Comparison of ENCODE assay signal across 11 mouse cellular contexts in the genomic region with DNA sequence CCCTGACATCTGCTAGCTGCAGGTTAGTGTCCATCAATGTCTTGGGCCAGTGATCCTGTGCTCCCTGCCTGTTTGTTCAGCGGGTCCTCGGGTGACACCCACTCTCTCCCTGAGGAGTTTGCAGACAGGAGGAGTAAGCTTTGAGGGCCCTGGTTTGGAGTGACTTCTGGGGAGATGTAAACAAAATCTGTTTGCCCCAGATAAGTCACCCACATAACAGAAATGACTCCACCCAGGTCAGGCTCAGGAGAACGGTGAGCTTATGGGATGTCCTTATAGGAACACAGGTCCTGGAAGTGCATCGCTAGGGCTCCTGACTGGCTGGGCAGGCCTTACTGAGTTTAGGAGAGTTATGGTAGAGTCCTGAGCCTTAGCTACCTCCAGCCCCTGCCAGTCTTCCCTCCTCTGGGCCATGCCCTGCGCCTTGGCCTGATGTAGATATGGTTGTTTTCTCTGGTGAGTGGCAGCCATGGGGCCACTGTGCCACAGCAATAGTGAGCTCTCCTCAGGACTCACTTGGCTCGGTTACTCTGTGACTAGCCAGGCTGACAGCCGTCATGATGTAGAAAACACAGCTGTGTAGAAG. TPM values are rescaled to one million over a fixed set of nuclear protein-coding genes. Genes with fewer than 3 reads are reported as not detected.
DNase-seq lines count a peak whose midpoint lies in the region; ATAC-seq and TF ChIP-seq lines count a peak whose summit lies in the region.
"Had no signal": no experiment of that assay in that cellular context is flagged by ENCODE, and none has a peak within 500 bp of the region (broad histone marks: within the 10 kb centered on the region; RNA-seq: fewer than 3 reads in every experiment).

No protein-coding gene starts in this region.

- H3K4me2 ChIP-seq in liver, embryonic 14.5 days (ENCODE audit: low read depth), result peak overlapping the region; percentile 99
- H3K4me2 ChIP-seq in stomach, postnatal 0 days (replicated peaks; ENCODE audit: low read depth), result no peak overlapping the region

- H3K9ac ChIP-seq in liver, embryonic 14.5 days (replicated peaks), result peak overlapping the region; percentile 99
- peak overlapping the region; percentile 38; the same call in 1 of the 2 replicates for H3K9ac ChIP-seq in stomach, postnatal 0 days (ENCODE audit: low read length)

- no peak overlapping the region for H3K4me3 ChIP-seq in gastrocnemius, adult 2 months
- peak overlapping the region; percentile 69 to 100 for H3K4me3 ChIP-seq in liver, embryonic 14.5 days (ENCODE audit: insufficient read depth in 1 of 2, low read depth in 2 of 2, low read length in 2 of 2)
- no peak overlapping the region for H3K4me3 ChIP-seq in stomach, postnatal 0 days (ENCODE audit: low read depth, low read length)
- H3K4me3 ChIP-seq: midbrain, embryonic 12.5 days had no signal

- H3K27me3 ChIP-seq in liver, embryonic 14.5 days (ENCODE audit: control insufficient read depth, insufficient read depth, low read length), result no peaks in the 10 kb centered on the region
- no peaks in the 10 kb centered on the region for H3K27me3 ChIP-seq in stomach, postnatal 0 days (ENCODE audit: control insufficient read depth, insufficient read depth, low read length)
- H3K27me3 ChIP-seq: midbrain, embryonic 12.5 days had no signal

- peaks cover 67 to 69% of the 10 kb centered on the region in 2 experiments for H3K4me1 ChIP-seq in liver, embryonic 14.5 days (replicated peaks; ENCODE audit: control insufficient read depth in 2 of 2, insufficient read depth in 2 of 2, low read length in 1 of 2)
- peaks cover 2% of the 10 kb centered on the region; the same call in 1 of the 2 replicates for H3K4me1 ChIP-seq in stomach, postnatal 0 days (replicated peaks; ENCODE audit: control insufficient read depth, insufficient read depth)

- ATAC-seq in liver, embryonic 14.5 days (ENCODE audit: insufficient read depth), result peak; percentile 83
- no peak for ATAC-seq in stomach, postnatal 0 days (ENCODE audit: low FRiP score, low TSS enrichment)

- WGBS in liver, embryonic 14.5 days (ENCODE audit: insufficient replicate concordance), result 14% methylated on average over 7 of the region's 7 CpGs
- WGBS in stomach, postnatal 0 days, result 48% methylated on average over 7 of the region's 7 CpGs

- peaks cover 27% of the 10 kb centered on the region for H3K36me3 ChIP-seq in liver, embryonic 14.5 days (replicated peaks; ENCODE audit: control insufficient read depth, insufficient read depth, low read depth)
- peaks cover 10% of the 10 kb centered on the region; the same call in 1 of the 2 replicates for H3K36me3 ChIP-seq in stomach, postnatal 0 days (ENCODE audit: control insufficient read depth, insufficient read depth, low read length)

- no peaks in the 10 kb centered on the region for H3K9me3 ChIP-seq in liver, embryonic 14.5 days (ENCODE audit: control insufficient read depth, low read length)
- no peaks in the 10 kb centered on the region for H3K9me3 ChIP-seq in stomach, postnatal 0 days (ENCODE audit: control insufficient read depth, low read length)
- H3K9me3 ChIP-seq: midbrain, embryonic 12.5 days had no signal

- DNase-seq in gastrocnemius, adult 2 months, result no peak
- no peak for DNase-seq in gastrocnemius, adult 8-10 months (ENCODE audit: low spot score in 2 of 2)
- peak; percentile 72 for DNase-seq in spleen, adult 12 weeks (ENCODE audit: low spot score)
- DNase-seq in spleen, adult 18-20 months, result no peak
- DNase-seq in liver, embryonic 14.5 days (ENCODE audit: low read depth in 3 of 3, low spot score in 3 of 3), result peak; percentile 95 to 97 (median 95)
- no peak for DNase-seq in stomach, postnatal 0 days (ENCODE audit: low spot score)
- DNase-seq in embryo, embryonic 11 days, result no peak
- no peak for DNase-seq in urinary bladder, adult 2 months (ENCODE audit: low spot score)
- DNase-seq: cerebellum, adult 8-10 months had no signal

- intact Hi-C loops in gastrocnemius, adult 2 months (cut with DNase I), result no loop called here

- H3K27ac ChIP-seq in gastrocnemius, adult 2 months, result peak overlapping the region; percentile 28
- H3K27ac ChIP-seq in liver, embryonic 14.5 days, result peak overlapping the region; percentile 100
- no peak overlapping the region for H3K27ac ChIP-seq in stomach, postnatal 0 days (replicated peaks)
- H3K27ac ChIP-seq: midbrain, embryonic 12.5 days had no signal

- peak; percentile 97 for TF ChIP-seq EP300 in liver, embryonic 14.5 days (IDR thresholded peaks at IDR 0.05; ENCODE audit: low read depth)
- no peak for TF ChIP-seq EP300 in stomach, postnatal 0 days (optimal IDR thresholded peaks at IDR 0.05)

- no peak for TF ChIP-seq CTCF in gastrocnemius, adult 2 months (IDR thresholded peaks at IDR 0.05)
- TF ChIP-seq CTCF in liver, embryonic 14.5 days (IDR thresholded peaks at IDR 0.05; ENCODE audit: low read depth), result no peak
- TF ChIP-seq CTCF in stomach, postnatal 0 days (IDR thresholded peaks at IDR 0.05; ENCODE audit: low read depth), result no peak

RNA-seq across cellular contexts. Expression of a gene that starts 3.4 kb away (rescaled TPM):
- 10 to 100 TPM; 11.3 to 18.5 TPM for total RNA-seq in gastrocnemius, adult 2 months (2021)
- total RNA-seq in gastrocnemius, adult 8-10 months (2022), result 10 to 100 TPM; 11.3 to 12.5 (median 11.7) TPM
- polyA plus RNA-seq in liver, embryonic 14.5 days (2012; rRNA removed), result 76.1 and 82.4 TPM in 2 replicates
- polyA plus RNA-seq in liver, embryonic 14.5 days (2014; fragmentation: Nextera tagmentation; extraction: Ambion mirVana), result 34.7 and 44.5 TPM in 2 replicates
- 17.7 and 23.0 TPM in 2 replicates for polyA plus RNA-seq in stomach, postnatal 0 days (2015; fragmentation: Nextera tagmentation; extraction: Ambion mirVana)
- polyA plus RNA-seq in urinary bladder, adult 2 months (2012; rRNA removed), result 33.0 and 37.4 TPM in 2 replicates

RNA-seq across cellular contexts. Expression of a gene that starts 3.4 kb away (rescaled TPM):
- total RNA-seq in gastrocnemius, adult 2 months (2021), result 10 to 100 TPM; 13.5 to 20.0 TPM
- total RNA-seq in gastrocnemius, adult 8-10 months (2022), result 10 to 100 TPM in 3 of 4 experiments, 1 to 10 TPM in 1; 6.2 to 19.0 (median 14.5) TPM
- polyA plus RNA-seq in liver, embryonic 14.5 days (2012; rRNA removed), result 196 and 215 TPM in 2 replicates
- 178 and 181 TPM in 2 replicates for polyA plus RNA-seq in liver, embryonic 14.5 days (2014; fragmentation: Nextera tagmentation; extraction: Ambion mirVana)
- 176 and 180 TPM in 2 replicates for polyA plus RNA-seq in stomach, postnatal 0 days (2015; fragmentation: Nextera tagmentation; extraction: Ambion mirVana)
- polyA plus RNA-seq in urinary bladder, adult 2 months (2012; rRNA removed), result 117 and 147 TPM in 2 replicates

RNA-seq across cellular contexts. Expression of a gene that starts 13.2 kb away (rescaled TPM):
- under 1 TPM in 1 of 2 experiments, not detected in 1; 0.08 TPM for total RNA-seq in gastrocnemius, adult 2 months (2021)
- total RNA-seq in gastrocnemius, adult 8-10 months (2022), result under 1 TPM in 1 of 4 experiments, not detected in 3; 0.13 TPM
- polyA plus RNA-seq in liver, embryonic 14.5 days (2012; rRNA removed), result 0.05 and 0.06 TPM in 2 replicates
- polyA plus RNA-seq in liver, embryonic 14.5 days (2014; fragmentation: Nextera tagmentation; extraction: Ambion mirVana), result not detected in 2 replicates
- polyA plus RNA-seq in stomach, postnatal 0 days (2015; fragmentation: Nextera tagmentation; extraction: Ambion mirVana), result 2.0 and 2.2 TPM in 2 replicates
- 0.44 and 0.49 TPM in 2 replicates for polyA plus RNA-seq in urinary bladder, adult 2 months (2012; rRNA removed)
- total RNA-seq: hematopoietic stem cell, adult 5-6 weeks had no signal

RNA-seq across cellular contexts. Expression of a gene that starts 14.6 kb away (rescaled TPM):
- 10 to 100 TPM; 10.9 to 11.3 TPM for total RNA-seq in gastrocnemius, adult 2 months (2021)
- total RNA-seq in gastrocnemius, adult 8-10 months (2022), result 10 to 100 TPM in 3 of 4 experiments, 1 to 10 TPM in 1; 7.4 to 12.5 (median 10.4) TPM
- 0.01 TPM in 1 of 2 replicates, not detected in the other for polyA plus RNA-seq in liver, embryonic 14.5 days (2012; rRNA removed)
- 0.04 TPM in 1 of 2 replicates, not detected in the other for polyA plus RNA-seq in liver, embryonic 14.5 days (2014; fragmentation: Nextera tagmentation; extraction: Ambion mirVana)
- 0.12 and 0.17 TPM in 2 replicates for polyA plus RNA-seq in stomach, postnatal 0 days (2015; fragmentation: Nextera tagmentation; extraction: Ambion mirVana)
- polyA plus RNA-seq in urinary bladder, adult 2 months (2012; rRNA removed), result not detected in 2 replicates

RNA-seq across cellular contexts. Expression of a gene that starts 32.0 kb away (rescaled TPM):
- total RNA-seq in gastrocnemius, adult 2 months (2021), result 100 to 1,000 TPM; 579 to 691 TPM
- total RNA-seq in gastrocnemius, adult 8-10 months (2022), result 1,000 to 10,000 TPM in 1 of 4 experiments, 100 to 1,000 TPM in 3; 735 to 1,031 (median 850) TPM
- polyA plus RNA-seq in liver, embryonic 14.5 days (2012; rRNA removed), result 673 and 795 TPM in 2 replicates
- polyA plus RNA-seq in liver, embryonic 14.5 days (2014; fragmentation: Nextera tagmentation; extraction: Ambion mirVana), result 1,285 and 1,384 TPM in 2 replicates
- 1,070 and 1,103 TPM in 2 replicates for polyA plus RNA-seq in stomach, postnatal 0 days (2015; fragmentation: Nextera tagmentation; extraction: Ambion mirVana)
- polyA plus RNA-seq in urinary bladder, adult 2 months (2012; rRNA removed), result 566 and 709 TPM in 2 replicates

Comparison
In these comparisons a context has a peak if more than half of its experiments do, and no peak if none do; other contexts are left out.
1. DNase-seq: peak in spleen, adult 12 weeks (single experiment) and liver, embryonic 14.5 days (3 of 3); none in gastrocnemius, adult 2 months (single experiment), gastrocnemius, adult 8-10 months (0 of 2), spleen, adult 18-20 months (0 of 2), stomach, postnatal 0 days (single experiment), embryo, embryonic 11 days (single experiment) and urinary bladder, adult 2 months (single experiment).
2. H3K4me3 ChIP-seq: peak in liver, embryonic 14.5 days (2 of 2); none in gastrocnemius, adult 2 months (single experiment) and stomach, postnatal 0 days (single experiment).